Mouse (Mus musculus): ENCODE data around the gene Bcl11a. TPM values are rescaled to one million over a fixed set of nuclear protein-coding genes. Genes with fewer than 3 reads are reported as not detected.

Bcl11a gene
- polyA plus RNA-seq, 1 experiment from 2014 or later = 107 TPM

GRCm38 (mm10) chr11:24102372-24102771 is 24.5 kb downstream of the Bcl11a start:
- H3K27me3 ChIP-seq (ENCODE audit: control insufficient read depth, insufficient read depth, low read depth, low read length) = no peaks in the 10 kb centered on the region
- no peaks in the 10 kb centered on the region for H3K36me3 ChIP-seq (ENCODE audit: control insufficient read depth, insufficient read depth, low read length)
- H3K27ac ChIP-seq (ENCODE audit: low read length) = no peak overlapping the region
- H3K4me3 ChIP-seq (ENCODE audit: low read depth, low read length) = no peak overlapping the region
- H3K9ac ChIP-seq (ENCODE audit: low read depth, low read length) = no peak overlapping the region
- no peak overlapping the region for H3K4me2 ChIP-seq (ENCODE audit: low read length)
- no peaks in the 10 kb centered on the region for H3K9me3 ChIP-seq (replicated peaks; ENCODE audit: control insufficient read depth, low read length, poor library complexity, severe bottlenecking)
- peaks cover 61% of the 10 kb centered on the region for H3K4me1 ChIP-seq (ENCODE audit: control insufficient read depth, insufficient read depth, low read length)
- 76% methylated on average over 2 of the region's 2 CpGs for WGBS
- ATAC-seq = no peak

GRCm38 (mm10) chr11:24103128-24103742 is 25.4 kb downstream of the Bcl11a start:
- H3K4me2 ChIP-seq (ENCODE audit: low read length) = no peak overlapping the region
- no peaks in the 10 kb centered on the region for H3K9me3 ChIP-seq (replicated peaks; ENCODE audit: control insufficient read depth, low read length, poor library complexity, severe bottlenecking)
- H3K27ac ChIP-seq (ENCODE audit: low read length) = no peak overlapping the region
- no peak overlapping the region for H3K4me3 ChIP-seq (ENCODE audit: low read depth, low read length)
- peaks cover 59% of the 10 kb centered on the region for H3K4me1 ChIP-seq (ENCODE audit: control insufficient read depth, insufficient read depth, low read length)
- ATAC-seq = no peak
- WGBS = 81% methylated on average over 6 of the region's 6 CpGs
- H3K9ac ChIP-seq (ENCODE audit: low read depth, low read length) = no peak overlapping the region
- no peaks in the 10 kb centered on the region for H3K27me3 ChIP-seq (ENCODE audit: control insufficient read depth, insufficient read depth, low read depth, low read length)
- H3K36me3 ChIP-seq (ENCODE audit: control insufficient read depth, insufficient read depth, low read length) = no peaks in the 10 kb centered on the region

GRCm38 (mm10) chr11:24107414-24107813 is 29.6 kb downstream of the Bcl11a start:
- 65% methylated on average over 5 of the region's 5 CpGs for WGBS
- no peaks in the 10 kb centered on the region for H3K27me3 ChIP-seq (ENCODE audit: control insufficient read depth, insufficient read depth, low read depth, low read length)
- H3K4me2 ChIP-seq (ENCODE audit: low read length) = no peak overlapping the region
- H3K36me3 ChIP-seq (ENCODE audit: control insufficient read depth, insufficient read depth, low read length) = no peaks in the 10 kb centered on the region
- H3K27ac ChIP-seq (ENCODE audit: low read length) = no peak overlapping the region
- peaks cover 57% of the 10 kb centered on the region for H3K4me1 ChIP-seq (ENCODE audit: control insufficient read depth, insufficient read depth, low read length)
- ATAC-seq = no peak
- H3K4me3 ChIP-seq (ENCODE audit: low read depth, low read length) = no peak overlapping the region
- H3K9ac ChIP-seq (ENCODE audit: low read depth, low read length) = no peak overlapping the region
- H3K9me3 ChIP-seq (replicated peaks; ENCODE audit: control insufficient read depth, low read length, poor library complexity, severe bottlenecking) = no peaks in the 10 kb centered on the region

- Histone ChIP-seq H3K9me3 (replicated peaks; ENCODE audit: control insufficient read depth, low read length, poor library complexity, severe bottlenecking) (no peaks in the 10 kb centered on the region), H3K9ac (ENCODE audit: low read depth, low read length) (no peak overlapping the region), H3K4me1 (ENCODE audit: control insufficient read depth, insufficient read depth, low read length) (peaks cover 45% of the 10 kb centered on the region), H3K4me2 (ENCODE audit: low read length) (no peak overlapping the region), H3K27ac (ENCODE audit: low read length) (no peak overlapping the region), H3K4me3 (ENCODE audit: low read depth, low read length) (no peak overlapping the region), H3K27me3 (ENCODE audit: control insufficient read depth, insufficient read depth, low read depth, low read length) (no peaks in the 10 kb centered on the region), H3K36me3 (ENCODE audit: control insufficient read depth, insufficient read depth, low read length) (no peaks in the 10 kb centered on the region)
- 78% methylated on average over 3 of the region's 3 CpGs for WGBS
- no peak for ATAC-seq
Measured at GRCm38 (mm10) chr11:24108974-24109373, 31.1 kb downstream of the Bcl11a start.

GRCm38 (mm10) chr11:24109388-24109787 is 31.5 kb downstream of the Bcl11a start:
- no peak overlapping the region for H3K4me3 ChIP-seq (ENCODE audit: low read depth, low read length)
- no peak overlapping the region for H3K9ac ChIP-seq (ENCODE audit: low read depth, low read length)
- H3K27me3 ChIP-seq (ENCODE audit: control insufficient read depth, insufficient read depth, low read depth, low read length) = no peaks in the 10 kb centered on the region
- peaks cover 42% of the 10 kb centered on the region for H3K4me1 ChIP-seq (ENCODE audit: control insufficient read depth, insufficient read depth, low read length)
- no peaks in the 10 kb centered on the region for H3K36me3 ChIP-seq (ENCODE audit: control insufficient read depth, insufficient read depth, low read length)
- H3K4me2 ChIP-seq (ENCODE audit: low read length) = no peak overlapping the region
- WGBS = 92% methylated on average over 3 of the region's 3 CpGs
- no peak for ATAC-seq
- H3K27ac ChIP-seq (ENCODE audit: low read length) = no peak overlapping the region
- H3K9me3 ChIP-seq (replicated peaks; ENCODE audit: control insufficient read depth, low read length, poor library complexity, severe bottlenecking) = no peaks in the 10 kb centered on the region

GRCm38 (mm10) chr11:24110113-24110512 is 32.3 kb downstream of the Bcl11a start:
- ATAC-seq = no peak
- H3K4me2 ChIP-seq (ENCODE audit: low read length) = no peak overlapping the region
- WGBS = 66% methylated on average over 2 of the region's 2 CpGs
- H3K36me3 ChIP-seq (ENCODE audit: control insufficient read depth, insufficient read depth, low read length) = no peaks in the 10 kb centered on the region
- peak overlapping the region; percentile 26 for H3K27ac ChIP-seq (ENCODE audit: low read length)
- no peak overlapping the region for H3K9ac ChIP-seq (ENCODE audit: low read depth, low read length)
- peaks cover 44% of the 10 kb centered on the region for H3K4me1 ChIP-seq (ENCODE audit: control insufficient read depth, insufficient read depth, low read length)
- H3K4me3 ChIP-seq (ENCODE audit: low read depth, low read length) = no peak overlapping the region
- no peaks in the 10 kb centered on the region for H3K27me3 ChIP-seq (ENCODE audit: control insufficient read depth, insufficient read depth, low read depth, low read length)
- no peaks in the 10 kb centered on the region for H3K9me3 ChIP-seq (replicated peaks; ENCODE audit: control insufficient read depth, low read length, poor library complexity, severe bottlenecking)

GRCm38 (mm10) chr11:24111720-24112119 is 33.9 kb downstream of the Bcl11a start:
- peaks cover 42% of the 10 kb centered on the region for H3K4me1 ChIP-seq (ENCODE audit: control insufficient read depth, insufficient read depth, low read length)
- H3K27ac ChIP-seq (ENCODE audit: low read length) = no peak overlapping the region
- H3K27me3 ChIP-seq (ENCODE audit: control insufficient read depth, insufficient read depth, low read depth, low read length) = no peaks in the 10 kb centered on the region
- no peak overlapping the region for H3K9ac ChIP-seq (ENCODE audit: low read depth, low read length)
- no peak overlapping the region for H3K4me2 ChIP-seq (ENCODE audit: low read length)
- ATAC-seq = no peak
- no peaks in the 10 kb centered on the region for H3K9me3 ChIP-seq (replicated peaks; ENCODE audit: control insufficient read depth, low read length, poor library complexity, severe bottlenecking)
- H3K36me3 ChIP-seq (ENCODE audit: control insufficient read depth, insufficient read depth, low read length) = no peaks in the 10 kb centered on the region
- 60% methylated on average over 6 of the region's 6 CpGs for WGBS
- H3K4me3 ChIP-seq (ENCODE audit: low read depth, low read length) = no peak overlapping the region

- peaks cover 19% of the 10 kb centered on the region for H3K4me1 ChIP-seq (ENCODE audit: control insufficient read depth, insufficient read depth, low read length)
Measured at GRCm38 (mm10) chr11:24115017-24115752, 37.3 kb downstream of the Bcl11a start.

GRCm38 (mm10) chr11:24116041-24116440 is 38.2 kb downstream of the Bcl11a start:
- no peaks in the 10 kb centered on the region for H3K9me3 ChIP-seq (replicated peaks; ENCODE audit: control insufficient read depth, low read length, poor library complexity, severe bottlenecking)
- WGBS = 89% methylated on average over 2 of the region's 2 CpGs
- H3K4me2 ChIP-seq (ENCODE audit: low read length) = no peak overlapping the region
- no peaks in the 10 kb centered on the region for H3K27me3 ChIP-seq (ENCODE audit: control insufficient read depth, insufficient read depth, low read depth, low read length)
- H3K36me3 ChIP-seq (ENCODE audit: control insufficient read depth, insufficient read depth, low read length) = no peaks in the 10 kb centered on the region
- H3K4me3 ChIP-seq (ENCODE audit: low read depth, low read length) = no peak overlapping the region
- peaks cover 11% of the 10 kb centered on the region; the same call in 1 of the 2 replicates for H3K4me1 ChIP-seq (ENCODE audit: control insufficient read depth, insufficient read depth, low read length)
- ATAC-seq = no peak
- no peak overlapping the region for H3K9ac ChIP-seq (ENCODE audit: low read depth, low read length)
- no peak overlapping the region for H3K27ac ChIP-seq (ENCODE audit: low read length)

More at GRCm38 (mm10) chr11:24115017-24115752, 37.3 kb downstream of the Bcl11a start:
- H3K27me3 ChIP-seq (ENCODE audit: control insufficient read depth, insufficient read depth, low read depth, low read length) = no peaks in the 10 kb centered on the region
- H3K36me3 ChIP-seq (ENCODE audit: control insufficient read depth, insufficient read depth, low read length) = no peaks in the 10 kb centered on the region
- H3K27ac ChIP-seq (ENCODE audit: low read length) = no peak overlapping the region
- H3K4me2 ChIP-seq (ENCODE audit: low read length) = no peak overlapping the region
- 82% methylated on average over 12 of the region's 12 CpGs for WGBS
- no peak overlapping the region for H3K4me3 ChIP-seq (ENCODE audit: low read depth, low read length)
- no peaks in the 10 kb centered on the region for H3K9me3 ChIP-seq (replicated peaks; ENCODE audit: control insufficient read depth, low read length, poor library complexity, severe bottlenecking)
- ATAC-seq = no peak
- no peak overlapping the region for H3K9ac ChIP-seq (ENCODE audit: low read depth, low read length)

Measured in midbrain, embryonic 16.5 days (tissue).